ENCODE assay signal across 9 mouse cellular contexts in genomic region chr17:70924565-70925220, GRCm38 (mm10).
DNase-seq lines count a peak whose midpoint lies in the region; ATAC-seq lines count a peak whose summit lies in the region.
"Had no signal": no experiment of that assay in that cellular context is flagged by ENCODE, and none has a peak within 500 bp of the region (broad histone marks: within the 10 kb centered on the region; RNA-seq: fewer than 3 reads in every experiment).

No protein-coding gene starts in this region.

- no peaks in the 10 kb centered on the region for H3K36me3 ChIP-seq in heart, embryonic 11.5 days (ENCODE audit: control insufficient read depth, insufficient read depth, low read length)
- H3K36me3 ChIP-seq in heart, embryonic 16.5 days (ENCODE audit: control insufficient read depth, insufficient read depth), result no peaks in the 10 kb centered on the region
- H3K36me3 ChIP-seq in midbrain, embryonic 16.5 days (ENCODE audit: control insufficient read depth, insufficient read depth, low read length), result no peaks in the 10 kb centered on the region

- H3K27me3 ChIP-seq in heart, embryonic 11.5 days (ENCODE audit: control insufficient read depth, insufficient read depth, low read length), result no peaks in the 10 kb centered on the region
- no peaks in the 10 kb centered on the region for H3K27me3 ChIP-seq in heart, embryonic 16.5 days (ENCODE audit: control insufficient read depth, insufficient read depth, low read length)
- H3K27me3 ChIP-seq in midbrain, embryonic 16.5 days (ENCODE audit: control insufficient read depth, insufficient read depth, low read depth, low read length), result no peaks in the 10 kb centered on the region

- H3K9me3 ChIP-seq in heart, embryonic 11.5 days (replicated peaks; ENCODE audit: control insufficient read depth, low read length), result no peaks in the 10 kb centered on the region
- no peaks in the 10 kb centered on the region for H3K9me3 ChIP-seq in heart, embryonic 16.5 days (replicated peaks; ENCODE audit: control insufficient read depth, low read length)
- no peaks in the 10 kb centered on the region for H3K9me3 ChIP-seq in midbrain, embryonic 16.5 days (replicated peaks; ENCODE audit: control insufficient read depth, low read length, poor library complexity, severe bottlenecking)

- no peak overlapping the region for H3K27ac ChIP-seq in heart, embryonic 11.5 days (ENCODE audit: low read depth, low read length)
- no peak overlapping the region for H3K27ac ChIP-seq in heart, embryonic 16.5 days (ENCODE audit: low read length)
- no peak overlapping the region for H3K27ac ChIP-seq in midbrain, embryonic 16.5 days (ENCODE audit: low read length)

- WGBS in heart, embryonic 11.5 days (ENCODE audit: insufficient replicate concordance), result 71% methylated on average over 8 of the region's 8 CpGs
- 78% methylated on average over 8 of the region's 8 CpGs for WGBS in heart, embryonic 16.5 days
- 87% methylated on average over 8 of the region's 8 CpGs for WGBS in midbrain, embryonic 16.5 days

- no peaks in the 10 kb centered on the region for H3K4me1 ChIP-seq in heart, embryonic 11.5 days (ENCODE audit: control insufficient read depth, insufficient read depth, low read length)
- H3K4me1 ChIP-seq in heart, embryonic 16.5 days (ENCODE audit: control insufficient read depth, insufficient read depth, low read length), result no peaks in the 10 kb centered on the region
- no peaks in the 10 kb centered on the region for H3K4me1 ChIP-seq in midbrain, embryonic 16.5 days (ENCODE audit: control insufficient read depth, insufficient read depth, low read length)

- no peak overlapping the region for H3K4me3 ChIP-seq in heart, embryonic 11.5 days (ENCODE audit: low read depth, low read length)
- peak overlapping the region; percentile 17; the same call in 1 of the 2 replicates for H3K4me3 ChIP-seq in heart, embryonic 16.5 days (ENCODE audit: low read length)
- no peak overlapping the region for H3K4me3 ChIP-seq in midbrain, embryonic 16.5 days (ENCODE audit: low read depth, low read length)

- peak; percentile 50 for DNase-seq in heart, adult 8-10 months (ENCODE audit: low spot score)
- peak; percentile 25 for DNase-seq in skeletal muscle tissue, adult 2 months (ENCODE audit: low read depth, low spot score)
- no peak for DNase-seq in ovary, postnatal 14 days (ENCODE audit: low spot score)
- DNase-seq in urinary bladder, postnatal 14 days (ENCODE audit: low spot score), result no peak
- DNase-seq: midbrain, embryonic 14.5 days had no signal

- H3K9ac ChIP-seq in heart, embryonic 11.5 days (ENCODE audit: low read depth, low read length), result no peak overlapping the region
- no peak overlapping the region for H3K9ac ChIP-seq in heart, embryonic 16.5 days (ENCODE audit: low read length)
- H3K9ac ChIP-seq in midbrain, embryonic 16.5 days (ENCODE audit: low read depth, low read length), result no peak overlapping the region

- no peak for ATAC-seq in heart, embryonic 11.5 days (replicated peaks; ENCODE audit: insufficient number of reproducible peaks, low FRiP score, low TSS enrichment)
- peak; percentile 100 for ATAC-seq in CD4-positive, CD25-positive, alpha-beta regulatory T cell, adult 4 months
- no peak for ATAC-seq in heart, embryonic 16.5 days (replicated peaks; ENCODE audit: extremely low read depth, insufficient read depth, low FRiP score)
- ATAC-seq in midbrain, embryonic 16.5 days, result no peak

- no peak overlapping the region for H3K4me2 ChIP-seq in heart, embryonic 11.5 days
- peak overlapping the region; percentile 26; the same call in 1 of the 2 replicates for H3K4me2 ChIP-seq in heart, embryonic 16.5 days (ENCODE audit: low read depth, low read length)
- H3K4me2 ChIP-seq in midbrain, embryonic 16.5 days (ENCODE audit: low read length), result no peak overlapping the region

Comparison
In these comparisons a context has a peak if more than half of its experiments do, and no peak if none do; other contexts are left out.
1. DNase-seq: peak in heart, adult 8-10 months (single experiment) and skeletal muscle tissue, adult 2 months (single experiment); none in ovary, postnatal 14 days (single experiment) and urinary bladder, postnatal 14 days (single experiment).